ENCODE assay signal across 8 mouse cellular contexts in the genomic region with DNA sequence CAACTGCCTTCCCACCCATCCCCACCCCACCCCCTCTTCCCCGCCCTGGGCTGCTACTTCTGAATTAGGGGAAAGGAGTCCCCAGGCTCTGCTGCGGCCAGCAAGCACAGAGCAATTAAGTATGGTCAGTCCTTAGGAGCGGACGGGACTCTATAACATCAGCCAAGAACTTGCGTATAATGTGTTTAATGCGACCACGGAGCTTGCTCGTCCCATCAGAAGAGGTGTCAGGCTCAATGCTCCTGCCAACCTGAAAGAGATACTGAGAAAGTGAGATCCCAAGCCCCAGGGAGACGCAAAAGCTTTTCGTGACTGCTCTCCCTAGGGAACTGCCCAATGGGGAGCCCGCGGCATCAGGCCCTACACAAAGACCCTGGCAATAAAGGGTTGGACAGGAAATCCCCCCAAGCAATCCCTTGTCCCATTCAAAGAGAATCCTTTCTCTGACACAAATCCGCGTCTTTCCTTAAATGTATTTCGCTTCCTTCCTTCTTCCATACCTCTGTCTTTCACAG. TPM values are rescaled to one million over a fixed set of nuclear protein-coding genes. Genes with fewer than 3 reads are reported as not detected.
DNase-seq lines count a peak whose midpoint lies in the region; ATAC-seq and TF ChIP-seq lines count a peak whose summit lies in the region.

No protein-coding gene starts in this region.

- H3K9me3 ChIP-seq in lung, postnatal 0 days (ENCODE audit: low read length), result no peaks in the 10 kb centered on the region
- no peaks in the 10 kb centered on the region for H3K9me3 ChIP-seq in limb, embryonic 12.5 days

- WGBS in cerebellum, adult 2 months, result 7% methylated on average over 15 of the region's 15 CpGs
- WGBS in lung, postnatal 0 days, result 4% methylated on average over 15 of the region's 15 CpGs
- WGBS in limb, embryonic 12.5 days, result 2% methylated on average over 15 of the region's 15 CpGs
- WGBS in small intestine, adult 2 months, result 26% methylated on average over 15 of the region's 15 CpGs

- no peak overlapping the region for H3K27ac ChIP-seq in cerebellum, adult 2 months (ENCODE audit: insufficient read depth, low read length)
- H3K27ac ChIP-seq in lung, postnatal 0 days (ENCODE audit: low read length), result no peak overlapping the region
- peak overlapping the region; percentile 96 for H3K27ac ChIP-seq in limb, embryonic 12.5 days
- no peak overlapping the region for H3K27ac ChIP-seq in small intestine, adult 2 months (ENCODE audit: insufficient read depth, low read depth, low read length)

- TF ChIP-seq POLR2A in cerebellum, adult 2 months (IDR thresholded peaks at IDR 0.05; ENCODE audit: borderline replicate concordance, insufficient read depth, low read length), result no peak
- no peak for TF ChIP-seq POLR2A in small intestine, adult 2 months (IDR thresholded peaks at IDR 0.05; ENCODE audit: low read depth, low read length)

- peak overlapping the region; percentile 91 for H3K4me2 ChIP-seq in lung, postnatal 0 days (replicated peaks; ENCODE audit: low read depth, low read length)
- H3K4me2 ChIP-seq in limb, embryonic 12.5 days, result peak overlapping the region; percentile 85

- no peaks in the 10 kb centered on the region for H3K4me1 ChIP-seq in cerebellum, adult 2 months (ENCODE audit: control insufficient read depth, insufficient read depth, low read length)
- peaks cover 3% of the 10 kb centered on the region; the same call in 1 of the 2 replicates for H3K4me1 ChIP-seq in lung, postnatal 0 days (ENCODE audit: insufficient read depth, low read depth, low read length)
- peaks cover 16% of the 10 kb centered on the region for H3K4me1 ChIP-seq in limb, embryonic 12.5 days (replicated peaks)
- H3K4me1 ChIP-seq in small intestine, adult 2 months (ENCODE audit: control insufficient read depth, insufficient read depth, insufficient read length, low read length), result peaks cover 12% of the 10 kb centered on the region

- TF ChIP-seq CTCF in cerebellum, adult 2 months (IDR thresholded peaks at IDR 0.05; ENCODE audit: borderline replicate concordance, insufficient read depth, low read depth, low read length), result no peak
- TF ChIP-seq CTCF in lung, postnatal 0 days (IDR thresholded peaks at IDR 0.05), result no peak
- TF ChIP-seq CTCF in small intestine, adult 2 months (IDR thresholded peaks at IDR 0.05; ENCODE audit: extremely low read depth, insufficient read length, insufficient replicate concordance, low read depth, low read length), result no peak

- no peak for TF ChIP-seq EP300 in lung, postnatal 0 days (IDR thresholded peaks at IDR 0.05)

- no peaks in the 10 kb centered on the region for H3K36me3 ChIP-seq in lung, postnatal 0 days (ENCODE audit: insufficient read depth, low read length)
- no peaks in the 10 kb centered on the region for H3K36me3 ChIP-seq in limb, embryonic 12.5 days
- no peaks in the 10 kb centered on the region for H3K36me3 ChIP-seq in small intestine, adult 2 months (ENCODE audit: control insufficient read depth, insufficient read depth, low read length)

- no peak overlapping the region for H3K9ac ChIP-seq in lung, postnatal 0 days (replicated peaks; ENCODE audit: low read depth)
- H3K9ac ChIP-seq in limb, embryonic 12.5 days (replicated peaks), result peak overlapping the region; percentile 88

- ATAC-seq in lung, postnatal 0 days, result no peak
- no peak for ATAC-seq in limb, embryonic 12.5 days (ENCODE audit: insufficient number of reproducible peaks, insufficient read depth, low FRiP score, low TSS enrichment, low read depth)

- H3K4me3 ChIP-seq in cerebellum, adult 2 months (replicated peaks; ENCODE audit: insufficient read depth, low read depth, low read length), result peak overlapping the region; percentile 45
- peak overlapping the region; percentile 64 for H3K4me3 ChIP-seq in lung, postnatal 0 days (ENCODE audit: low read depth, low read length)
- H3K4me3 ChIP-seq in limb, embryonic 12.5 days (replicated peaks), result peak overlapping the region; percentile 75
- H3K4me3 ChIP-seq in small intestine, adult 2 months (ENCODE audit: low read depth, low read length), result peak overlapping the region; percentile 51

- no peaks in the 10 kb centered on the region; the same call in 1 of the 2 replicates for H3K27me3 ChIP-seq in cerebellum, adult 2 months (ENCODE audit: control insufficient read depth, insufficient read depth, low read length)
- H3K27me3 ChIP-seq in lung, postnatal 0 days (replicated peaks; ENCODE audit: insufficient read depth, low read length), result no peaks in the 10 kb centered on the region
- H3K27me3 ChIP-seq in limb, embryonic 12.5 days, result no peaks in the 10 kb centered on the region
- H3K27me3 ChIP-seq in small intestine, adult 2 months (ENCODE audit: control insufficient read depth, insufficient read depth, low read length), result peaks cover 23% of the 10 kb centered on the region

- DNase-seq in cerebellum, adult 2 months, result no peak
- DNase-seq in cerebellum, postnatal 25 days, result no peak
- peak; percentile 10 for DNase-seq in lung, postnatal 0 days (ENCODE audit: low spot score)
- no peak for DNase-seq in lung, postnatal 14 days
- DNase-seq in ovary, adult 18-20 months (ENCODE audit: low spot score), result no peak
- DNase-seq in layer of hippocampus, postnatal 25 days (ENCODE audit: extremely low spot score in 1 of 2, low spot score in 1 of 2), result no peak

RNA-seq across cellular contexts. Expression of a gene that starts 0.4 kb away (rescaled TPM):
- 6.9 and 9.5 TPM in 2 replicates for polyA plus RNA-seq in cerebellum, adult 2 months (2012; rRNA removed)
- 12.1 and 12.3 TPM in 2 replicates for polyA plus RNA-seq in lung, postnatal 0 days (2015; fragmentation: Nextera tagmentation; extraction: Ambion mirVana)
- 119 and 129 TPM in 2 replicates for polyA plus RNA-seq in limb, embryonic 12.5 days (2016; fragmentation: Nextera tagmentation; extraction: Ambion mirVana)
- polyA plus RNA-seq in small intestine, adult 2 months (2012; rRNA removed), result 0.49 and 1.9 TPM in 2 replicates
- 10 to 100 TPM; 17.5 to 17.7 TPM for total RNA-seq in layer of hippocampus, postnatal 25 days (2021)
